Mouse (Mus musculus) brain, embryonic 14.5 days (tissue): ENCODE data around the gene Lyl1. TPM values are rescaled to one million over a fixed set of nuclear protein-coding genes. Genes with fewer than 3 reads are reported as not detected.

Experiments
- DNase-seq: peaks from one replicate; pipeline ENCODE4 v3.0.0-alpha.2; 2011; ENCODE audit warnings: low read depth
- CTCF ChIP-seq: fragments of 200-500 bp; IDR thresholded peaks from 2 replicates; pipeline ENCODE4 v1.5.1; 2012; ENCODE audit warnings: inconsistent platforms, mild to moderate bottlenecking, moderate library complexity, borderline replicate concordance; ENCODE audit not compliant: insufficient read depth, insufficient read length; ENCODE audit errors: extremely low read depth
- POLR2A ChIP-seq: fragments of 200-500 bp; IDR thresholded peaks from 2 replicates; pipeline ENCODE4 v1.6.1; 2012; ENCODE audit warnings: mild to moderate bottlenecking, inconsistent platforms, borderline replicate concordance; ENCODE audit not compliant: poor library complexity, insufficient read depth, insufficient read length, severe bottlenecking; ENCODE audit errors: extremely low read depth
- polyA plus RNA-seq: library from polyadenylated mRNA; depleted of rRNA; stranded (reverse); fragments of >200 nt; gene quantifications from 2 replicates; pipeline ENCODE4 v1.2.3, GENCODE M21; 2012

Gene Lyl1
- polyA plus RNA-seq, 1 experiment = 4.7 TPM

DNA sequence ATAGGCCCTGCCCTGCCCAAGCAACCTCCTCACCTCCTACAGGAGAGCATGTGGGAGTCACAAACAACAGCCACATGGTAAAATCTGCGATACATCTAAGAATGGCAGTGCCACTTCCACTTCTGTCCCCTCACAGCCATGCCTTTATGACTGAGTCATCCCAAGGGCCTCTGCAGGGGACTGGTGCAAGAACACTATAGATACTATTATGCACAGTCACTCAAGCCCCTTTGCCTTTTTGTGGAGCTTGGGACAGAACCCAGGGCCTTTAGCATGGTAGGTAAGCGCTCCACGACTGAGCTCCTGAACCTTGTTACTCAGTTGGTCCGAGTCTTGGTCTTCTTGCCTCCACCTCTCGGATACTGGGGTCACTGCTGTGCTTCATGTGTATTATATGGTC is 24.0 kb upstream of the Lyl1 start:
- TF ChIP-seq POLR2A (no peak), CTCF (no peak)

GRCm38 (mm10) chr8:84681476-84681875 is 19.8 kb upstream of the Lyl1 start:
- no peak for DNase-seq

More for the DNA sequence above, 24.0 kb upstream of the Lyl1 start:
- DNase-seq = no peak

GRCm38 (mm10) chr8:84682257-84682656 is 19.0 kb upstream of the Lyl1 start:
- TF ChIP-seq CTCF (no peak), POLR2A (no peak)
- no peak for DNase-seq

More at GRCm38 (mm10) chr8:84681476-84681875, 19.8 kb upstream of the Lyl1 start:
- no peak for TF ChIP-seq CTCF
- TF ChIP-seq POLR2A = no peak

DNA sequence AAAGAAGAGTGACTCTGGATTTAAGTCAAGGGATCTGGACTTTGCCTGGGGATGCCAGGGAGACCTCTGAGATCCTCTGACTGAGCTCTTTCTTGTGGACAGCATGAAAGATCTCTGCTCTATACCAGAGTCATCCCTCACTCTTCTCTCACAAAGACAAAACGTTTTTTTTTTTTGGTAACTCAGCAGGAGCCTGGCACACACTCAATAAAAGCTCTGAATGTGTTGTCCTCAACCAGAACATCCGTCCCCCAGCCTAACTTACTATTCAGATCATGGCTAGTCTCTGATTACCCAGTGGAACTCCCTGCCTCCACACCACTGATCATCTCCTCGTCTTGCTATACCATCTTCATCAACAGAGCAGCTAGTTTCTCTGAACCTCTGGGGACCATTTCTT is 16.7 kb upstream of the Lyl1 start:
- TF ChIP-seq POLR2A (no peak), CTCF (no peak)
- DNase-seq = no peak

- DNase-seq = peak; percentile 31
- no peak for TF ChIP-seq POLR2A
- TF ChIP-seq CTCF = no peak
These were observed 14.9 kb upstream of the Lyl1 start, which contains the start of gene Trmt1 for GRCm38 (mm10) chr8:84686191-84687002. TSS of gene Trmt1 (plus strand) at chr8:84686307.

GRCm38 (mm10) chr8:84687003-84687704 is 14.1 kb upstream of the Lyl1 start:
- DNase-seq = peak; percentile 63
- TF ChIP-seq CTCF = no peak
- no peak for TF ChIP-seq POLR2A

DNA sequence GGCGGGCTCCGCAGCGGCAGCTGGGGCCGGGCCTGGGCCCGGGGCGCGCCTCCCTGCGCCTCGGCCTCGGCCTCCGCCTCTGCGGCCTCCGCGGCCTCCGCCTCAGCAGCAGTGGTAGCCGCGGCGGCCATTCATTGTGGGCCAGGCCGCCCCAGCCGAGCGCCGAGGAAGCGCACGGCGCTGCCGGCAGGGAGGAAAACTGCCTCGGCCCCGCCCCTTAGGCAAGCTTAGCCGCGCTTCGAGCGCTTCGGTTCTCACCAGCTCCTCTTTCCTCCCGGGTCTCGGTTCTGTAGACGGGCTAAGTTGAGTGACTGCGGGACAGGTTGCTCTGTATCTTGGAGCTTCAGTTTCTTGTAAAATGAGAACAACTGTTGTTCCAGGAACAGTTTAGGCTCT is 13.6 kb upstream of the Lyl1 start, which contains the start of gene Nacc1:
Gene Nacc1 (minus strand): TSS at position 158 of the 396 bp plus-strand sequence.
- DNase-seq = peak; percentile 96
- TF ChIP-seq POLR2A (peak; percentile 77), CTCF (0 out of 2 replicates have a peak, but pooled peaks have one; percentile 8)

GRCm38 (mm10) chr8:84689091-84689915 is 12.0 kb upstream of the Lyl1 start:
- peak; percentile 97 for DNase-seq
- TF ChIP-seq CTCF (no peak), POLR2A (no peak)

- no peak for DNase-seq
- TF ChIP-seq POLR2A = no peak
- TF ChIP-seq CTCF = no peak
These were observed 7.9 kb upstream of the Lyl1 start for GRCm38 (mm10) chr8:84693332-84693731.

DNA sequence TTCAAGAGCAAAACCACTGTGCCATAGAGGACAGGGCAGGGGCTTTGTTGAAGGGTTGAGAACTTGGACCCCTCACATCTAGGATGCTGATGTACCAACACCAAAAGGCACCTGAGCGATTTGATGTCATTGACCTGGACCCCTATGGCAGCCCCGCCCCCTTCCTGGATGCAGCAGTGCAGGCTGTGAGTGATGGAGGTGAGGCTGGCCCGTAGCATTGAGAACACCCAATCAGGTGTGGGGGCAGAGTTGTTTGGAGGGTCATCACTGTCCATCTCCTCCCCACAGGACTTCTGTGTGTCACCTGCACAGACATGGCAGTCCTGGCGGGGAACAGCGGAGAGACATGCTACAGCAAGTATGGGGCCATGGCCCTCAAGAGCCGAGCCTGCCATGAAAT is 6.1 kb upstream of the Lyl1 start:
- TF ChIP-seq POLR2A = no peak
- no peak for TF ChIP-seq CTCF
- no peak for DNase-seq

- peak; percentile 73 for DNase-seq
- peak; percentile 56; the same call in 1 of the 2 replicates for TF ChIP-seq CTCF
- TF ChIP-seq POLR2A = no peak
These were observed 3.8 kb upstream of the Lyl1 start for GRCm38 (mm10) chr8:84697166-84698130.
